Mouse (Mus musculus): ENCODE data around the gene Cdc7. TPM values are rescaled to one million over a fixed set of nuclear protein-coding genes. Genes with fewer than 3 reads are reported as not detected.

The Cdc7 gene
- total RNA-seq, 2 experiments from 2014 or later, result 2.7 to 3.2 TPM

GRCm38 (mm10) chr5:107020366-107020765 lies 56.2 kb downstream of the Cdc7 start:
- DNase-seq (ENCODE audit: low spot score in 2 of 2), result no peak

GRCm38 (mm10) chr5:107021291-107022063 lies 57.4 kb downstream of the Cdc7 start:
- no peak for DNase-seq (ENCODE audit: low spot score in 2 of 2)

GRCm38 (mm10) chr5:107022064-107022428 lies 57.9 kb downstream of the Cdc7 start:
- DNase-seq (ENCODE audit: low spot score in 2 of 2), result no peak

GRCm38 (mm10) chr5:107023951-107024350 lies 59.8 kb downstream of the Cdc7 start:
- no peak for DNase-seq (ENCODE audit: low spot score in 2 of 2)

GRCm38 (mm10) chr5:107025371-107025770 lies 61.2 kb downstream of the Cdc7 start:
- no peak for DNase-seq (ENCODE audit: low spot score in 2 of 2)

- no peak for DNase-seq (ENCODE audit: low spot score in 2 of 2)
These were observed 61.7 kb downstream of the Cdc7 start for GRCm38 (mm10) chr5:107025809-107026208.

- no peak for DNase-seq (ENCODE audit: low spot score in 2 of 2)
These were observed 63.5 kb downstream of the Cdc7 start for GRCm38 (mm10) chr5:107027616-107028015.

- DNase-seq (ENCODE audit: low spot score in 2 of 2), result no peak
These were observed 64.4 kb downstream of the Cdc7 start for GRCm38 (mm10) chr5:107028557-107028956.

- no peak for DNase-seq (ENCODE audit: low spot score in 2 of 2)
These were observed 65.7 kb downstream of the Cdc7 start for GRCm38 (mm10) chr5:107029801-107030200.

GRCm38 (mm10) chr5:107030821-107031220 lies 66.7 kb downstream of the Cdc7 start:
- no peak for DNase-seq (ENCODE audit: low spot score in 2 of 2)

Other genes starting within 250 kb of the Cdc7 start
- gene Hfm1, start 38.0 kb upstream of the Cdc7 start, total RNA-seq (2021), result under 1 TPM; 0.10 to 0.19 TPM